8 mouse cellular contexts compared by ENCODE assay signal in the genomic region with DNA sequence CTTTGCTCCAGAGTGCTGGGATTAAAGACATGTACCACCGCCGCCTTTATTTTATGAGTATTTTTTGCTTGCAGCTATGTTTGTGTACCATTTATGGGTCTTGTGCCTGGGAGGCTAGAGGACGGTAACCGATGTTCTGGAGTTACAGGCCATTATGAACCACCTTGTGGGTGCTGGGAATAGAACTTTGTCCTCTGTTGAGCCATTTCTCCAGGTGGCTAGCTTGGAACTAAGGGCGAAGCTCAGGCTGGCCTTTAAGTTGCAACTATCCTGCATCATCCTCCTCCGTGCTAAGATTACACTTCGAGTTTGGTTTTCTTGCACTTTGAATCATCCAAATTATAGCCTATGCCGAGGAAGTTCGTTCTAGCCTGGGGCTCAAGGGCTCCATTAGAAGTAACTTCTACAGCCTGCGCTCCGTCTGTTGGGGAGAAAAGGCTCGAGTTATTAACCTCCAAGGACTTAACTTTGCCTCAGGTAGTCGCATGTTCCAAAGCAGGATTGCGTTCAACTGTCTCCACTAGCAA. TPM values are rescaled to one million over a fixed set of nuclear protein-coding genes. Genes with fewer than 3 reads are reported as not detected.
DNase-seq lines count a peak whose midpoint lies in the region; ATAC-seq and TF ChIP-seq lines count a peak whose summit lies in the region.

No protein-coding gene starts in this region.

- peaks cover 12% of the 10 kb centered on the region for H3K4me1 ChIP-seq in kidney, embryonic 15.5 days
- H3K4me1 ChIP-seq in hindbrain, postnatal 0 days (ENCODE audit: insufficient read depth, low read length), result peaks cover 8% of the 10 kb centered on the region
- peaks cover 14% of the 10 kb centered on the region for H3K4me1 ChIP-seq in midbrain, embryonic 15.5 days

- peak; percentile 47 for ATAC-seq in kidney, embryonic 15.5 days (replicated peaks; ENCODE audit: low FRiP score)
- ATAC-seq in hindbrain, postnatal 0 days, result no peak
- peak; percentile 60 for ATAC-seq in midbrain, embryonic 15.5 days (replicated peaks)

- H3K36me3 ChIP-seq in kidney, embryonic 15.5 days, result peaks cover 11% of the 10 kb centered on the region
- H3K36me3 ChIP-seq in hindbrain, postnatal 0 days (ENCODE audit: insufficient read depth, low read length), result peaks cover 3% of the 10 kb centered on the region; the same call in 1 of the 2 replicates
- H3K36me3 ChIP-seq in midbrain, embryonic 15.5 days (replicated peaks), result 0 out of 2 replicates have a peak, but pooled peaks cover 3% of the 10 kb centered on the region

- H3K4me2 ChIP-seq in kidney, embryonic 15.5 days, result peak overlapping the region; percentile 78
- H3K4me2 ChIP-seq in hindbrain, postnatal 0 days (ENCODE audit: low read depth, low read length), result peak overlapping the region; percentile 93
- H3K4me2 ChIP-seq in midbrain, embryonic 15.5 days, result peak overlapping the region; percentile 83

- peak overlapping the region; percentile 97 for H3K4me3 ChIP-seq in kidney, embryonic 15.5 days (replicated peaks)
- H3K4me3 ChIP-seq in hindbrain, postnatal 0 days (ENCODE audit: low read length), result peak overlapping the region; percentile 75
- H3K4me3 ChIP-seq in midbrain, embryonic 15.5 days, result peak overlapping the region; percentile 73

- intact Hi-C loops in left cerebral cortex, postnatal 36 days (cut with DNase I), result no loop called here

- TF ChIP-seq CTCF in hindbrain, postnatal 0 days (IDR thresholded peaks at IDR 0.05; ENCODE audit: low read depth), result no peak

- H3K27me3 ChIP-seq in kidney, embryonic 15.5 days, result no peaks in the 10 kb centered on the region
- H3K27me3 ChIP-seq in hindbrain, postnatal 0 days (ENCODE audit: insufficient read depth, low read length), result no peaks in the 10 kb centered on the region
- no peaks in the 10 kb centered on the region; the same call in 1 of the 2 replicates for H3K27me3 ChIP-seq in midbrain, embryonic 15.5 days (replicated peaks)

- H3K27ac ChIP-seq in kidney, embryonic 15.5 days, result peak overlapping the region; percentile 68
- no peak overlapping the region for H3K27ac ChIP-seq in hindbrain, postnatal 0 days
- no peak overlapping the region for H3K27ac ChIP-seq in midbrain, embryonic 15.5 days

- DNase-seq in kidney, postnatal 14 days, result no peak
- peak; percentile 2 for DNase-seq in c-Kit-positive CD71-positive TER-119-negative erythroid progenitor cells, embryonic 14.5 days (ENCODE audit: low read depth)
- no peak for DNase-seq in hindbrain, postnatal 0 days (ENCODE audit: low spot score)
- no peak for DNase-seq in left cerebral cortex, postnatal 36 days (ENCODE audit: low spot score in 2 of 2)
- DNase-seq in urinary bladder, postnatal 4 days (ENCODE audit: low spot score in 2 of 2), result no peak
- DNase-seq in spleen, postnatal 4 days (ENCODE audit: low spot score in 2 of 2), result no peak

- no peaks in the 10 kb centered on the region for H3K9me3 ChIP-seq in kidney, embryonic 15.5 days (replicated peaks)
- no peaks in the 10 kb centered on the region for H3K9me3 ChIP-seq in hindbrain, postnatal 0 days (ENCODE audit: low read length)
- no peaks in the 10 kb centered on the region for H3K9me3 ChIP-seq in midbrain, embryonic 15.5 days

- H3K9ac ChIP-seq in kidney, embryonic 15.5 days, result peak overlapping the region; percentile 48
- peak overlapping the region; percentile 41; the same call in 1 of the 2 replicates for H3K9ac ChIP-seq in hindbrain, postnatal 0 days (replicated peaks; ENCODE audit: low read length)
- peak overlapping the region; percentile 7; the same call in 1 of the 2 replicates for H3K9ac ChIP-seq in midbrain, embryonic 15.5 days

- WGBS in kidney, embryonic 15.5 days, result 8% methylated on average over 14 of the region's 14 CpGs
- WGBS in hindbrain, postnatal 0 days, result 9% methylated on average over 14 of the region's 14 CpGs
- 13% methylated on average over 14 of the region's 14 CpGs for whole genome bisulfite sequencing in midbrain, embryonic 15.5 days

RNA-seq across cellular contexts. Expression of a gene that starts 0.4 kb away (rescaled TPM):
- 27.3 and 28.6 TPM in 2 replicates for polyA plus RNA-seq in kidney, embryonic 15.5 days (2015; fragmentation: Nextera tagmentation; extraction: Ambion mirVana)
- total RNA-seq in hindbrain, postnatal 0 days (2014; rRNA removed), result 12.9 and 15.3 TPM in 2 replicates
- polyA plus RNA-seq in hindbrain, postnatal 0 days (2015; fragmentation: Nextera tagmentation; extraction: Ambion mirVana), result 12.2 and 17.5 TPM in 2 replicates
- polyA plus RNA-seq in midbrain, embryonic 15.5 days (2015; fragmentation: Nextera tagmentation; extraction: Ambion mirVana), result 13.8 and 17.1 TPM in 2 replicates
- 10 to 100 TPM; 23.8 to 24.6 TPM for total RNA-seq in left cerebral cortex, postnatal 36 days (2021)
